Mouse (Mus musculus) macrophage (primary cell): ENCODE data around the gene Galr3. TPM values are rescaled to one million over a fixed set of nuclear protein-coding genes. Genes with fewer than 3 reads are reported as not detected.

ENCODE experiments used
- H3K27ac ChIP-seq: fragments of 350-480 bp; formaldehyde crosslinking; 2 replicates; pipeline ENCODE4 v1.9.0; 2021
- H3K36me3 ChIP-seq: fragments of 350-480 bp; formaldehyde crosslinking; 2 replicates; pipeline ENCODE4 v1.9.0; 2021; ENCODE audit errors: inconsistent target
- H3K4me3 ChIP-seq: fragments of 350-480 bp; formaldehyde crosslinking; 2 replicates; pipeline ENCODE4 v1.9.0; 2021; ENCODE audit errors: inconsistent target
- H3K79me2 ChIP-seq: fragments of 350-480 bp; formaldehyde crosslinking; 2 replicates; pipeline ENCODE4 v1.9.0; 2021; ENCODE audit errors: inconsistent target
- WGBS: methylation state at CpG from one replicate; pipeline ENCODE4 v1.1.7; 2026; ENCODE audit warnings: inconsistent platforms; ENCODE audit not compliant: missing documents; 5-methylcytosine and 5-hydroxymethylcytosine counted together
- polyA plus RNA-seq: library from polyadenylated mRNA; stranded (reverse); fragments of 250-400 nt; gene quantifications from 3 replicates; pipeline ENCODE4 v1.2.4, GENCODE M21; 2018; ENCODE audit warnings: inconsistent platforms

Gene Galr3
- polyA plus RNA-seq, 1 experiment from 2014 or later, result not detected

GRCm38 (mm10) chr15:79011550-79011949, 30.1 kb upstream of the Galr3 start:
- Histone ChIP-seq H3K79me2 (no peaks in the 10 kb centered on the region), H3K4me3 (no peak overlapping the region), H3K36me3 (no peaks in the 10 kb centered on the region; the same call in 1 of the 2 replicates), H3K27ac (no peak overlapping the region)
- 81% methylated on average over 7 of the region's 10 CpGs for WGBS

- no peak overlapping the region for H3K27ac ChIP-seq
- no peaks in the 10 kb centered on the region for H3K79me2 ChIP-seq
- 83% methylated on average over 7 of the region's 7 CpGs for WGBS
- no peaks in the 10 kb centered on the region for H3K36me3 ChIP-seq
- H3K4me3 ChIP-seq, result no peak overlapping the region
Measured at GRCm38 (mm10) chr15:79013382-79013781, 28.3 kb upstream of the Galr3 start.

- Histone ChIP-seq H3K4me3 (no peak overlapping the region), H3K79me2 (no peaks in the 10 kb centered on the region), H3K27ac (no peak overlapping the region), H3K36me3 (no peaks in the 10 kb centered on the region)
- 70% methylated on average over 4 of the region's 4 CpGs for WGBS
Measured at GRCm38 (mm10) chr15:79018191-79018590, 23.5 kb upstream of the Galr3 start.

- Histone ChIP-seq H3K4me3 (no peak overlapping the region), H3K27ac (no peak overlapping the region), H3K79me2 (no peaks in the 10 kb centered on the region), H3K36me3 (no peaks in the 10 kb centered on the region)
- WGBS, result 87% methylated on average over 3 of the region's 3 CpGs
Measured at GRCm38 (mm10) chr15:79018886-79019285, 22.8 kb upstream of the Galr3 start.

DNA sequence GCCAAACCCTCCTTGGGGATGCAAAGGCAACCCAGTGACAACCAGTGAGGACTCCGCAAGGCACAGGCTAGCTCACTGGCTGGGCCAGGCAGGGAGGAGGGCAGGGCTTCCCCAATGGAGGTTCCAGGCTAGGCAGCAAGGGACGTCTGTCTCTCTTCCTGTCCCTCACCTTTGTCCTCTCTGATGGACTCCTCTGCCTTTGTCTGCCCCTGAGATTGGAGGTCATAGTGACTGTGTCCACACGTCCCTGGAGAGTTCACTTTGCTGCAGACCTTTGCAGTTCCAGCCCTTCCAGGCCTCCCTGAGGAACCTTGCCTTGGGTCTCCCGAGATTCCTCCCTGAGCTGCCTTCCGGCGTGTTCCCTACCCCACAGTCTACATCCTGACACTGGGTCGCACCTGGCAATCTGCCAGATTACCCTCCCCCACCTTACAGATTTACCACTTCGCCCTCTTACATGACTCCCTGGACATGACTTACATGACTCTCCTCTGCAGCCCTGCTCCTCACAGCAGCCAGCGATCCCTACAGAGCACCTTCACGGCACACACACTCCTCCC, 18.9 kb upstream of the Galr3 start:
- 84% methylated on average over 10 of the region's 10 CpGs for WGBS
- H3K27ac ChIP-seq, result no peak overlapping the region
- H3K36me3 ChIP-seq, result no peaks in the 10 kb centered on the region
- H3K79me2 ChIP-seq, result no peaks in the 10 kb centered on the region
- H3K4me3 ChIP-seq, result no peak overlapping the region

- WGBS, result 100% methylated on average over 1 of the region's 1 CpGs
- no peaks in the 10 kb centered on the region for H3K79me2 ChIP-seq
- H3K27ac ChIP-seq, result no peak overlapping the region
- H3K36me3 ChIP-seq, result no peaks in the 10 kb centered on the region
- H3K4me3 ChIP-seq, result no peak overlapping the region
Measured at GRCm38 (mm10) chr15:79023366-79023765, 18.3 kb upstream of the Galr3 start.

GRCm38 (mm10) chr15:79025687-79026308, 15.9 kb upstream of the Galr3 start:
- Histone ChIP-seq H3K79me2 (no peaks in the 10 kb centered on the region), H3K27ac (no peak overlapping the region), H3K36me3 (no peaks in the 10 kb centered on the region), H3K4me3 (no peak overlapping the region)
- WGBS, result 43% methylated on average over 14 of the region's 18 CpGs

DNA sequence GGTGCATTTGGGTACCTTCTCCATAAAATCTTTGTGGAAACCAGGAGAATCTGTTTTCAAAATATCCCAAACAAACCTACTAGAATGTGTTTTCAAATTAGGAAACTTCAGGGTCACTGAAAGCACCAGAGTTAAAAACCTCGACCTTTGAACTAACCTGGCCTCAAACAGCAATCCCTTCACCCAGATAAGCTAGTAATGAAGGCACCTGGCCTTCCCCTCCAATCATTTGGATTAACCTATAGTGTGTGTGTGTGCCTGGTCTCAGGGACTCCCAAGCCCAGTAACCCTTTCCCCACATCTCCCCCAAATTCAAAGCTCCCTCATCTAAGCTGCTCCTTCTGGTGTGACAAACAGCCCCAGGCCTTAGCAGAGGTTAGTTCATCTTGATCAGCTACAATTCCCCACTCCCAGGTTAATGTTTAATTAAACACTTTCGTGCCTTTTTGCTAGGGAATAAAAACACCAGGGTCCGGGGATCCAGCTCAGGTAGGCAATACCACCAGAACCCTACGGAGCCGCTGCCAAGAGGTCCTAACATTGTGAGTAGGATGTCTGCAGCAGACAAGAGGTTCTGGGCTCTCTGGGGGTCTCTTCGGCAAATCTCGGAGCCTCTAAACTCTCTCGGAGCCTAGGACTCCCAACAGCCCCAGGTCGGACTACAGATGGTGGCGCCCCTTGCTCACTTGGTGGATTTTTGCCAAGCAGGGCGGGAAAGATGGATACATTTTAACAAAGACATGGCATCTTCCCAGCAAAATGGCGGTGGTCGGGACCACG, 15.0 kb upstream of the Galr3 start:
- Histone ChIP-seq H3K79me2 (no peaks in the 10 kb centered on the region), H3K4me3 (no peak overlapping the region), H3K36me3 (no peaks in the 10 kb centered on the region), H3K27ac (no peak overlapping the region)
- 94% methylated on average over 14 of the region's 14 CpGs for WGBS

GRCm38 (mm10) chr15:79027291-79028205, 14.1 kb upstream of the Galr3 start:
- WGBS, result 17% methylated on average over 39 of the region's 46 CpGs
- Histone ChIP-seq H3K4me3 (peak overlapping the region; percentile 11; the same call in 1 of the 2 replicates), H3K27ac (no peak overlapping the region), H3K79me2 (no peaks in the 10 kb centered on the region), H3K36me3 (no peaks in the 10 kb centered on the region)

DNA sequence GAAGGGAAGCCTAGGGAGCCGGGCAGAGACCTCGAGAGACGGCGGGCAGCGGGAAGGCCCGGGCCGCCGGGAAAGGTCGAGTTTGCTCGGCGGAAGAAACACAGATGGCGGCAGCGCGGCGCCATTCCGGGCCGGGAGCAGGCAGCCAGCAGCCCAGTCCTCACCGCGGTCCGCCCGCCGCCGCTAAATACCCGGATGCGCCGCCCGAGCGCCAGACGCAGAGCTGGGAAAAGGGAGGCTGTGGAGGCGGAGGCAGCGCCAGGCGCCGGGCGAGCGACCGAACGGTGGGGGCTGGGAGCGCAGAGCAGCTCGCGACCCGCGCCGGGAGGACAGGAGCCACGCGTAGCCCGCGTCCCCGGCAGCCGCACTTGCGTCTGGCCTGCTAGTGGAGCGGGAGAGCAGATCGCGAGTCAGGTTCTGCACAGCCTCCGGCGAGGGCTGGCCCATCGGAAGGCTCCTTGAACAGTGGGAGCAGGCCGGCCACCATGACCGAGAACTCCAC, 13.4 kb upstream of the Galr3 start, which contains the start of gene H1f0:
H1f0 (plus strand) TSS at position 214 of the 502 bp plus-strand sequence.
- H3K79me2 ChIP-seq, result no peaks in the 10 kb centered on the region
- peak within 1 kb of the TSS; percentile 36 for H3K4me3 ChIP-seq
- H3K36me3 ChIP-seq, result no peaks in the 10 kb centered on the region
- 1% methylated on average over 57 of the region's 58 CpGs for WGBS
- no peak within 1 kb of the TSS for H3K27ac ChIP-seq

DNA sequence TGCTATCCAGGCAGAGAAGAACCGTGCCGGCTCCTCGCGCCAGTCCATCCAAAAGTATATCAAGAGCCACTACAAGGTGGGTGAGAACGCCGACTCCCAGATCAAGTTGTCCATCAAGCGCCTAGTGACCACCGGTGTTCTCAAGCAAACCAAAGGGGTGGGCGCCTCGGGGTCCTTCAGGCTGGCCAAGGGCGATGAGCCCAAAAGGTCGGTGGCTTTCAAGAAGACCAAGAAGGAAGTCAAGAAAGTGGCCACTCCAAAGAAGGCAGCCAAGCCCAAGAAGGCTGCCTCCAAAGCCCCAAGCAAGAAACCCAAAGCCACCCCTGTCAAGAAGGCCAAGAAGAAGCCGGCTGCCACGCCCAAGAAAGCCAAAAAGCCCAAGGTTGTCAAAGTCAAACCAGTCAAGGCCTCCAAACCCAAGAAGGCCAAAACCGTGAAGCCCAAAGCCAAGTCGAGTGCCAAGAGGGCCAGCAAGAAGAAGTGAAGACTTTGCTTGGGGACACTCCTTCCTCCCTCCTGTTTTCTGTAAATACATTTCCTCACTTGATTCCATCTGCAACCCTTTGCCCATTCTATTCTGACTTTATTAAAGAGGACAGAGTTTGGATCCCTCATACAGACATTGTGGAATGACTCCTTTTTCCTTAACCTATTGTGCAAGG, 12.7 kb upstream of the Galr3 start:
- Histone ChIP-seq H3K36me3 (no peaks in the 10 kb centered on the region), H3K4me3 (peak overlapping the region; percentile 36), H3K27ac (no peak overlapping the region), H3K79me2 (no peaks in the 10 kb centered on the region)
- WGBS, result 45% methylated on average over 16 of the region's 16 CpGs

- 23% methylated on average over 11 of the region's 11 CpGs for WGBS
- H3K36me3 ChIP-seq, result no peaks in the 10 kb centered on the region
- H3K79me2 ChIP-seq, result no peaks in the 10 kb centered on the region
- H3K27ac ChIP-seq, result no peak overlapping the region
- peak overlapping the region; percentile 36 for H3K4me3 ChIP-seq
Measured at GRCm38 (mm10) chr15:79029519-79030241, 12.0 kb upstream of the Galr3 start.
